Mouse (Mus musculus): ENCODE results near the gene Lhfp. TPM values are rescaled to one million over a fixed set of nuclear protein-coding genes. Genes with fewer than 3 reads are reported as not detected.

Gene Lhfp
- polyA plus RNA-seq, 1 experiment from 2014 or later, result 49.8 TPM

GRCm38 (mm10) chr3:53288662-53289061, 247.3 kb downstream of the Lhfp start:
- Histone ChIP-seq H3K4me3 (ENCODE audit: low read depth, low read length) (no peak overlapping the region), H3K9ac (ENCODE audit: low read length) (no peak overlapping the region), H3K9me3 (ENCODE audit: control insufficient read depth, low read length) (no peaks in the 10 kb centered on the region; the same call in 1 of the 2 replicates), H3K4me2 (no peak overlapping the region), H3K4me1 (ENCODE audit: control insufficient read depth, insufficient read depth, low read length) (no peaks in the 10 kb centered on the region), H3K27me3 (ENCODE audit: control insufficient read depth, insufficient read depth, low read length) (no peaks in the 10 kb centered on the region), H3K27ac (ENCODE audit: low read depth, low read length) (no peak overlapping the region), H3K36me3 (ENCODE audit: control insufficient read depth, insufficient read depth, low read length) (no peaks in the 10 kb centered on the region)
- 62% methylated on average over 9 of the region's 9 CpGs for WGBS
- no peak for ATAC-seq (ENCODE audit: low FRiP score)
- no peak for DNase-seq (ENCODE audit: low spot score, missing footprints)

DNA sequence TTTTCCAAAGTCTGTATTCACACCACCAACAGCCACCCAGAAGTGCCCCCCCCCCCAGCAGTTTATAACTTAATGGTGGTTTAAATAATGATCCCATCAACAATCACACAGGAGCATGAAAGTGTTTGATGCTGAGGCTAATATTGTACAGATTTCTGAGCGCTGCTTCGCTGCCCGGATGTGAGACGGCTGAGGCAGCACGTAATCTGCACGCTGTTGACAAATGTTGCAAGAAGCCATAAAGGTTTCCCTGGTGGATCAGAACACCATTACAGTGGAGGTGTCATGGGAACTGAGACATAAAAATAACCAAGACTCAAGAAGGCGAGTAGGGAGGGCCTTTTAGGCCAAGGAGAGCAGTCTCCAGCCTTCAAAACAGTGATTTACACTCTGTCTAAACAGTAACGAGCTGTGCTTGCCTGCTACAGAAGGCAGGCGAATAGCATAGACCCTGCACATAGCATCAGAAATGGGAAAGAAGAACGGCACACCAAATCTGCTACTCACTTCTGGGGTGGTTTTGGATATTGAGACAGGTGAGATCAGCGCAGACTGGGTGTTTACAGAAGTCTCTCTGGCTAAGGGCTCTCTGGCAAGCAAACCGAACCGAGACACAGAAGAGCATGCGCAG, 248.4 kb downstream of the Lhfp start:
- H3K27me3 ChIP-seq (ENCODE audit: control insufficient read depth, insufficient read depth, low read length), result no peaks in the 10 kb centered on the region
- no peak overlapping the region for H3K4me3 ChIP-seq (ENCODE audit: low read depth, low read length)
- WGBS, result 91% methylated on average over 14 of the region's 14 CpGs
- ATAC-seq (ENCODE audit: low FRiP score) (no peak), DNase-seq (ENCODE audit: low spot score, missing footprints) (peak; percentile 73)
- no peak overlapping the region for H3K4me2 ChIP-seq
- H3K36me3 ChIP-seq (ENCODE audit: control insufficient read depth, insufficient read depth, low read length), result no peaks in the 10 kb centered on the region
- no peak overlapping the region for H3K9ac ChIP-seq (ENCODE audit: low read length)
- H3K27ac ChIP-seq (ENCODE audit: low read depth, low read length), result no peak overlapping the region
- no peaks in the 10 kb centered on the region for H3K4me1 ChIP-seq (ENCODE audit: control insufficient read depth, insufficient read depth, low read length)
- no peaks in the 10 kb centered on the region for H3K9me3 ChIP-seq (ENCODE audit: control insufficient read depth, low read length)

GRCm38 (mm10) chr3:53291185-53291584, 249.9 kb downstream of the Lhfp start:
- ATAC-seq (ENCODE audit: low FRiP score) (no peak), DNase-seq (ENCODE audit: low spot score, missing footprints) (no peak)
- H3K4me2 ChIP-seq, result no peak overlapping the region
- H3K9me3 ChIP-seq (ENCODE audit: control insufficient read depth, low read length), result no peaks in the 10 kb centered on the region
- H3K9ac ChIP-seq (ENCODE audit: low read length), result no peak overlapping the region
- H3K27ac ChIP-seq (ENCODE audit: low read depth, low read length), result no peak overlapping the region
- H3K36me3 ChIP-seq (ENCODE audit: control insufficient read depth, insufficient read depth, low read length), result no peaks in the 10 kb centered on the region
- 98% methylated on average over 3 of the region's 3 CpGs for WGBS
- H3K4me3 ChIP-seq (ENCODE audit: low read depth, low read length), result no peak overlapping the region
- no peaks in the 10 kb centered on the region for H3K27me3 ChIP-seq (ENCODE audit: control insufficient read depth, insufficient read depth, low read length)
- H3K4me1 ChIP-seq (ENCODE audit: control insufficient read depth, insufficient read depth, low read length), result no peaks in the 10 kb centered on the region

- no peaks in the 10 kb centered on the region for H3K9me3 ChIP-seq (ENCODE audit: control insufficient read depth, low read length)
- no peak overlapping the region for H3K27ac ChIP-seq (ENCODE audit: low read depth, low read length)
- no peak overlapping the region for H3K9ac ChIP-seq (ENCODE audit: low read length)
- H3K4me3 ChIP-seq (ENCODE audit: low read depth, low read length), result no peak overlapping the region
- 90% methylated on average over 1 of the region's 1 CpGs for WGBS
- no peaks in the 10 kb centered on the region for H3K36me3 ChIP-seq (ENCODE audit: control insufficient read depth, insufficient read depth, low read length)
- no peaks in the 10 kb centered on the region for H3K4me1 ChIP-seq (ENCODE audit: control insufficient read depth, insufficient read depth, low read length)
- no peaks in the 10 kb centered on the region for H3K27me3 ChIP-seq (ENCODE audit: control insufficient read depth, insufficient read depth, low read length)
- DNase-seq (ENCODE audit: low spot score, missing footprints), result peak; percentile 74
- ATAC-seq (ENCODE audit: low FRiP score), result no peak
- H3K4me2 ChIP-seq, result no peak overlapping the region
Measured at GRCm38 (mm10) chr3:53291945-53292344, 250.6 kb downstream of the Lhfp start.

- no peak for DNase-seq (ENCODE audit: low spot score, missing footprints)
- WGBS, result 91% methylated on average over 3 of the region's 3 CpGs
- H3K27me3 ChIP-seq (ENCODE audit: control insufficient read depth, insufficient read depth, low read length), result no peaks in the 10 kb centered on the region
Measured at GRCm38 (mm10) chr3:53292474-53292873, 251.1 kb downstream of the Lhfp start.

DNA sequence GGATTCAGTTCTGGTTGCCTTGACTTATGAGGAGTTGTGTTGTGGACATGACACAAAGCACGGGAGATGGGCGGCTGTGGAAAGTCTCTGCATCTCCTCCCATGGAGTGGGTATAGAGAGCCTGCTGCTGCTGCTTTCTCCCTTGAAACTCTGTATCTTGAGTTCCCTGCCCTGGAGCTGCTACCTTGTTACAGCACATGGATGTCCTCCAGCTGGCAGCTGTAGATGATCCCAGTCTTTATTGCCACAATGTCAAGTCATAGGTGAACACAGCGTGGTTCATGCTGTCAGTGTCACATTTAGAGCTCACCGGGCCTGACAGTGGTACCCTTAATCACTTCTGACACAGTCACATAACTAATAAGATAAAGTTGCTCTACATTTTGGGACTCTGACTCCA, 251.7 kb downstream of the Lhfp start:
- WGBS, result 89% methylated on average over 4 of the region's 4 CpGs
- no peak overlapping the region for H3K27ac ChIP-seq (ENCODE audit: low read depth, low read length)
- H3K4me2 ChIP-seq, result no peak overlapping the region
- no peaks in the 10 kb centered on the region for H3K27me3 ChIP-seq (ENCODE audit: control insufficient read depth, insufficient read depth, low read length)
- ATAC-seq (ENCODE audit: low FRiP score), result no peak
- H3K4me1 ChIP-seq (ENCODE audit: control insufficient read depth, insufficient read depth, low read length), result no peaks in the 10 kb centered on the region
- peak; percentile 17 for DNase-seq (ENCODE audit: low spot score, missing footprints)
- H3K9me3 ChIP-seq (ENCODE audit: control insufficient read depth, low read length), result no peaks in the 10 kb centered on the region
- H3K4me3 ChIP-seq (ENCODE audit: low read depth, low read length), result no peak overlapping the region
- H3K9ac ChIP-seq (ENCODE audit: low read length), result no peak overlapping the region
- no peaks in the 10 kb centered on the region for H3K36me3 ChIP-seq (ENCODE audit: control insufficient read depth, insufficient read depth, low read length)

More at GRCm38 (mm10) chr3:53292474-53292873, 251.1 kb downstream of the Lhfp start:
- no peak overlapping the region for H3K9ac ChIP-seq (ENCODE audit: low read length)
- H3K4me2 ChIP-seq, result no peak overlapping the region
- no peak for ATAC-seq (ENCODE audit: low FRiP score)
- no peaks in the 10 kb centered on the region for H3K36me3 ChIP-seq (ENCODE audit: control insufficient read depth, insufficient read depth, low read length)
- no peak overlapping the region for H3K4me3 ChIP-seq (ENCODE audit: low read depth, low read length)
- no peaks in the 10 kb centered on the region for H3K9me3 ChIP-seq (ENCODE audit: control insufficient read depth, low read length)
- no peaks in the 10 kb centered on the region for H3K4me1 ChIP-seq (ENCODE audit: control insufficient read depth, insufficient read depth, low read length)
- H3K27ac ChIP-seq (ENCODE audit: low read depth, low read length), result no peak overlapping the region

DNA sequence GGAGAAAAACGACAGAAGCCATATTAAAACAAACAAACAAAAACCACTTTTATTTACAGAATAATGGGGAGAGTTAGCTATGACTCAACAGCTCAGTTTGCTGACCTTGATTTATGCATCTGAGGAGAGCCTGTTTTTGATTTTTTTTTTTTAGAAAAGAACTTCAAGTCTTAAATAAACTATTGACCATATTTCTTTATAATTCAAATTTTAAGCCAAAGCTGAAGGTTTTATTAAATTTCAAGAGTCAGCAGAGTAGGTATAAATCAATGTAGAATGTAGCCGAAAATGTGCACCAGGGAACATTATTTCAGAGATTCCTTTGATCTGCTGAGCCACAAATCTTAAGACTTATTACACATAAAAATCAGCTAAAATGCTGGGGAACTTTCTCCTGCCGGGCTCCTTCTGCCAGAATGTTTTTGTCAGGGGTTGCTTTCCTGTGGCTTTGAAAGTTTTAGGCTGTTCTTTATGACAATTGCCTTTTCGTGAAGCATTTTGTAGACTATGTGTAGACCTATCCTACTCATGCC, 252.6 kb downstream of the Lhfp start:
- no peak for DNase-seq (ENCODE audit: low spot score, missing footprints)
- ATAC-seq (ENCODE audit: low FRiP score), result no peak
- Histone ChIP-seq H3K9ac (ENCODE audit: low read length) (no peak overlapping the region), H3K27ac (ENCODE audit: low read depth, low read length) (no peak overlapping the region), H3K27me3 (ENCODE audit: control insufficient read depth, insufficient read depth, low read length) (no peaks in the 10 kb centered on the region), H3K4me2 (no peak overlapping the region), H3K4me3 (ENCODE audit: low read depth, low read length) (no peak overlapping the region), H3K9me3 (ENCODE audit: control insufficient read depth, low read length) (no peaks in the 10 kb centered on the region), H3K4me1 (ENCODE audit: control insufficient read depth, insufficient read depth, low read length) (no peaks in the 10 kb centered on the region), H3K36me3 (ENCODE audit: control insufficient read depth, insufficient read depth, low read length) (no peaks in the 10 kb centered on the region)
- 83% methylated on average over 4 of the region's 4 CpGs for WGBS

- 48% methylated on average over 6 of the region's 6 CpGs for WGBS
Measured at GRCm38 (mm10) chr3:53294855-53295254, 253.5 kb downstream of the Lhfp start.

DNA sequence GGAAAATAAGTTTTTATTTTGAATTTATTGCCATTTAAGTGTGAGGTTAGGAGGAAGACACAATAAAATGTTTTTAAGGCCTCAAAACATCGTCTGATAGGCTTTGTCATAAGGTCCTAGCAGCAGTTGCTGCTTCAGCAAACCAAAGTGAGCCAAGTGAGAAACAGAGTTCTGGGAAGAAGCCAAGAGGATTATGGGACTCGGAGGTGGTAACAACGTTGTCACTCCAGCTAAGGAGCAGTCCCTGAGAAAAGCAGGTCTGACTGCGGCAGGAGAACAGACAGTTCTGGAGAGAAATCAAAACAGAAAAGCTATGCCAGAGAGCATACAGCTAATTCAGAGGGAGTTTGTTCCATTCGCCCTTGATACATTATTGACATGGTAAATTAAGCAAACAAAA, 260.5 kb downstream of the Lhfp start:
- H3K4me3 ChIP-seq (ENCODE audit: low read depth, low read length), result no peak overlapping the region
- H3K9ac ChIP-seq (ENCODE audit: low read length), result no peak overlapping the region
- no peak overlapping the region for H3K27ac ChIP-seq (ENCODE audit: low read depth, low read length)
- H3K4me1 ChIP-seq (ENCODE audit: control insufficient read depth, insufficient read depth, low read length), result no peaks in the 10 kb centered on the region
- no peaks in the 10 kb centered on the region; the same call in 1 of the 2 replicates for H3K9me3 ChIP-seq (ENCODE audit: control insufficient read depth, low read length)
- DNase-seq (ENCODE audit: low spot score, missing footprints), result no peak
- no peaks in the 10 kb centered on the region for H3K27me3 ChIP-seq (ENCODE audit: control insufficient read depth, insufficient read depth, low read length)
- H3K36me3 ChIP-seq (ENCODE audit: control insufficient read depth, insufficient read depth, low read length), result no peaks in the 10 kb centered on the region
- H3K4me2 ChIP-seq, result no peak overlapping the region
- ATAC-seq (ENCODE audit: low FRiP score), result no peak
- WGBS, result 71% methylated on average over 5 of the region's 5 CpGs

More at GRCm38 (mm10) chr3:53294855-53295254, 253.5 kb downstream of the Lhfp start:
- H3K27me3 ChIP-seq (ENCODE audit: control insufficient read depth, insufficient read depth, low read length), result no peaks in the 10 kb centered on the region
- no peaks in the 10 kb centered on the region for H3K4me1 ChIP-seq (ENCODE audit: control insufficient read depth, insufficient read depth, low read length)
- no peak for ATAC-seq (ENCODE audit: low FRiP score)
- H3K4me2 ChIP-seq, result no peak overlapping the region
- no peaks in the 10 kb centered on the region for H3K36me3 ChIP-seq (ENCODE audit: control insufficient read depth, insufficient read depth, low read length)
- H3K9me3 ChIP-seq (ENCODE audit: control insufficient read depth, low read length), result no peaks in the 10 kb centered on the region
- H3K9ac ChIP-seq (ENCODE audit: low read length), result no peak overlapping the region
- no peak overlapping the region for H3K27ac ChIP-seq (ENCODE audit: low read depth, low read length)
- peak; percentile 73 for DNase-seq (ENCODE audit: low spot score, missing footprints)
- H3K4me3 ChIP-seq (ENCODE audit: low read depth, low read length), result no peak overlapping the region

Measured in midbrain, embryonic 11.5 days (tissue).